Mouse (Mus musculus): ENCODE measurements around the gene Smim12. TPM values are rescaled to one million over a fixed set of nuclear protein-coding genes. Genes with fewer than 3 reads are reported as not detected.

The Smim12 gene
- total RNA-seq, 2 experiments from 2014 or later: 48.5 to 55.1 TPM

GRCm38 (mm10) chr4:127289039-127289548 lies 45.5 kb downstream of the Smim12 start:
- Histone ChIP-seq H3K27ac (no peak overlapping the region), H3K4me3 (no peak overlapping the region)
- DNase-seq (ENCODE audit: low spot score in 2 of 2): no peak
- no peak for TF ChIP-seq CTCF (conservative IDR thresholded peaks at IDR 0.05)

GRCm38 (mm10) chr4:127292631-127293030 lies 49.0 kb downstream of the Smim12 start:
- no peak for TF ChIP-seq CTCF (conservative IDR thresholded peaks at IDR 0.05)
- DNase-seq (ENCODE audit: low spot score in 2 of 2): no peak
- no peak overlapping the region for H3K27ac ChIP-seq
- no peak overlapping the region for H3K4me3 ChIP-seq

Other genes starting within 250 kb of the Smim12 start
- gene Sfpq, start 222.5 kb upstream of the Smim12 start, total RNA-seq (2021): 100 to 1,000 TPM; 279 to 306 TPM
- 10 to 100 TPM; 12.9 to 14.3 TPM for gene Zmym1, start 182.6 kb upstream of the Smim12 start, total RNA-seq (2021)
- 10 to 100 TPM; 34.9 to 41.7 TPM for gene Zmym6, start 166.4 kb upstream of the Smim12 start, total RNA-seq (2021)
- gene Tmem35b, start 120.1 kb upstream of the Smim12 start, total RNA-seq (2021): 1 to 10 TPM; 5.5 to 5.8 TPM
- gene Dlgap3, start 74.6 kb upstream of the Smim12 start, total RNA-seq (2021): 100 to 1,000 TPM; 283 to 292 TPM
- gene Gja4, start 70.3 kb downstream of the Smim12 start, total RNA-seq (2021): 1 to 10 TPM; 2.2 to 4.2 TPM
- under 1 TPM; 0.37 to 0.38 TPM for gene Gjb3, start 87.1 kb downstream of the Smim12 start, total RNA-seq (2021)
- not detected for gene Gjb4, start 110.3 kb downstream of the Smim12 start, total RNA-seq (2021)
- not detected for gene Gjb5, start 114.4 kb downstream of the Smim12 start, total RNA-seq (2021)